Mouse (Mus musculus): ENCODE measurements around the gene Fam186a.
"Not testable (repeated sequence)": the region's sequence is repeated elsewhere in the genome, so short reads cannot be mapped to it uniquely, and the experiment has no call there.

The Fam186a gene

DNA sequence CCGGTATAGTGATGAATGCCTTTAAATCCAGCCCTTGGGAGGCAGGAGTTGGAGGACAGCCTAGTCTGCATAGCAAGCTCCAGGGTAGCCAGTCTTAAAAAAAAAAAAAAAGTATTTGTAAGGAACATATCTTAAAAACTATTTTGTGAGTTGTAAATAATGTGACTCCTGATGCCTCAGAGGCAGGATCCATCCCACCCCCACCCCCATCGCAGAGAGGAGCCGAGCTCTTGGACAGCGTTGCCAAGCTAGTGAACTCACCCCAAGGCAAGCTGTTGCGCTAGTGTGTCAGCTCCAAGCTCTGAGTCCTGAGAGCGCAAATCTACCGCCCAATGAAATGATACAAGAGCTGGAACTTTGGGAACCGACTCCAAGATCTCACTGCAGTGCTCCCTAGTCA is 35.6 kb downstream of the Fam186a start:
- DNase-seq, result no peak

DNA sequence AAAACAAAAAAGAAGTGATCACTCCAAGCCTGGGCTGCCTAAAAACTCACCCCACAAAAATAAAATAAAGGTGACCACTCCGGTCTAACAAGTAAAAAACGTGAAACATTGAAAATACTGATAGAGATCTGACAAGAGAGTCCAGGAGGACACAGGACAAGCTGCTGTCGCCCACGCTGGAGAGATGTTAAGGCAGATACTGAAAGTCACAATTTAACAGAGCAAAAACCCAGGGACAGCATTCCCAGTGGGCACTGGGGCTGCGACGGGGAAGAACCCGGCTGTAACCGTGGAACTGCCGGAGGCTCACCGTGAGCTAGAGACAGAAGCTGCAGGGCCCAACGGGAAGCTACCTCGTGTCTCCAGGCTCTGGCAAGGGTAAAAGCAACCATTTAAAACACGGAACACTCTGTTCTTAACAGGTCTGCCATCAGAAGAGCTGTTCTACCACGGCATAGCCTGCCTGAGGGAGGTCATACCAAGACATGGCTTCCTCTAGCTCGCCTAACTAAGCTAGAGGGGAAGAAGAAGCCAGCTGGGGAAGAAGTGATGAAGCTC is 47.2 kb downstream of the Fam186a start:
- no peak for DNase-seq

DNA sequence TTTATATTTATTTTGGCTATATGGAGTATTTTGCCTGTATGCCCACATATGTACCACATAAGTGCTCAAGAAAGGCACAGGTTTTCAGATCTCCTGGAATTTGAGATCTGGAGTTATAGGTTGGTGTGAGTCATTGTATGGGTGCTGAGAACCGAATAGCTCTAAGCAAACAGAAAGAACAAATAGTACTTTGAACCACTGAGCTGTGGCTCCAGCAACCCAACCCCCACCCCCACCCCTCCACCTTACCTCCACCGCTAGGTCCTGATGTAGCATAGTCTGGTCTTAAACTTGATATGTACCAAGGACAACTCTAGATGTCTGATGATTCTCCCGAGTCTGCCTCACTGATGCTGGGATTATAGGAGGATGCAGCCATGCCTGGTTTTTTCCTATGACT is 49.6 kb downstream of the Fam186a start:
- DNase-seq, result no peak

DNA sequence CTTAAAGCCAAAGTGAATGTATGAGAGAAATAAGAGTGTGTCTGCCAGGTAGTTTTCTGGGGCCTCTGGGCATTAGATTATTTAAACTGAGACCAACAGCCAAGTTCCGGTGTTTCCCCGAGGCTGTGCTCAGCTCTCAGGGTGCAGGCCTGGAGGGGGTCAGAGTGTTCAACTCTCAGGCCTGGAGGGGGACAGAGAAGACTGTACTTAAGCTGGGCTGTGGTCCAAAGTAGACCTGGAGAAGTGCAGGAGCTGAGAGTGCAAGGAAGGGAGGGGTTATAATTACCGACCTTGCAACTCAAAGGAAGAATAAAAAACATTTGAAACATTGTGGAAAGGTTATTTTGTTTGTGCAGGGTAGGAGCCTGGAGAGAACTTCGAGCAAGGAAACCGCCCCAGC is 52.2 kb downstream of the Fam186a start:
- DNase-seq, result no peak

DNA sequence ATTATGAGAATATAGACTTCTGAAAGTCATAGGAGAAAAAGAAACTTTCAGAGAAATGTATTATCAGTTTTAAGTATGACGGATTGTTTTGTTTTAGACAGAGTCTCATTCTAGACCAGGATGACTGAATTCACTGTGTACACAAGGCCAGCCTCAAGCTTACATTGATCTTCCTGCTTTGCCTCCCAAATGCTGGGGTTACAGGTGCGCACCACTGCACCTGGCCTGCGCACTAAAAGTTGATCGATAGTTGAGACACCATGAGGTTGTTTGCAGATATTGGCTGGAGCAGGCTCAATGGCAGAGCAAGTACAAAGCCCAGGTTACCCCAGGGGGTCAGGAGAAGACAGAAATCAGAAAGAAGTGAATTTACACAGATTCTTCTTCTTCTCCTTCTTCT is 55.1 kb downstream of the Fam186a start:
- no peak for DNase-seq

DNA sequence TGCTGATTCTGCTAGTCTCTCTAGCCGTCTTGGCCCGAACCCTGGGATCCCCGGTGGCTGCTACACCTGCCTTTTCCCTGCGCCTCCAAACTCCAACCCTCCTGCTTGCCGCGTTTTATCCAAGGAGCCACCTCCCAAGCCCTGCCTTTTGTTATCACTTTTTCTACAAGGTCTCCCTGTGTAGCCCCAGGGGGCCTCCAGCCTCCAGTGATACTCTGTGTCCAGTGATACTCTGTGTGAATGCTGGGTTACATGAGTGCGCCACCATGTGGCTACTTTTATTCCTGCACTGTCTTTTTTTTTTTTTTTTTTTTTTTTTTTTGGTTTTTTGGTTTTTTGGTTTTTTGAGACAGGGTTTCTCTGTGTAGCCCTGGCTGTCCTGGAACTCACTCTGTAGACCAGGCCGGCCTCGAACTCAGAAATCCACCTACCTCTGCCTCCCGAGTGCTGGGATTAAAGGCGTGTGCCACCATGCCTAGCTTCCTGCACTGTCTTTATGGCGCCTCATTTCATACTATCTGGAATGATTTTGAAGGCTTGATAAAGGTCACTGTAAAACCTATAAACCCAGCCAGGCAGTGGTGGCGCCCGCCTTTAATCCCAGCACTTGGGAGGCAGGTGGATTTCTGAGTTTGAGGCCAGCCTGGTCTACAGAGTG is 57.4 kb downstream of the Fam186a start:
- DNase-seq, result not testable (repeated sequence)

DNA sequence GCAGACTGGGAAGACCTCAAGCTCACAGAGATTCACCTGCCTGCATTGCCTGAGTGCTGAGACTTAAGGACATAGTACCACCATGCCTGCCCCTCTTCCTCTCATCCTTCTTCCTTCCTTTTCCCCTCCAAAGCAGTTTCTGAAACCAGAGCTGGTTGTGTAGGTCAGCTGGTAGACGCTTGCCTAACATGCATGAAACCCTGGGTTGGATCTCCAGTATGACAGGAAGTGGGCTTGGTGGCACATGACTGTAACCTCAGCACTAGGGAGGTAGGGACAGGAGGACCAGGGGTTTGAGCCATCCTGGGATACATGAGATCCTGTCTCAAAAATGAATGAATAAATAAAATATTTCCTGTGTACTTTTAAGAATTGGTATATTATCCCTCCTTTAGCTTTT is 59.3 kb downstream of the Fam186a start:
- DNase-seq, result no peak

DNA sequence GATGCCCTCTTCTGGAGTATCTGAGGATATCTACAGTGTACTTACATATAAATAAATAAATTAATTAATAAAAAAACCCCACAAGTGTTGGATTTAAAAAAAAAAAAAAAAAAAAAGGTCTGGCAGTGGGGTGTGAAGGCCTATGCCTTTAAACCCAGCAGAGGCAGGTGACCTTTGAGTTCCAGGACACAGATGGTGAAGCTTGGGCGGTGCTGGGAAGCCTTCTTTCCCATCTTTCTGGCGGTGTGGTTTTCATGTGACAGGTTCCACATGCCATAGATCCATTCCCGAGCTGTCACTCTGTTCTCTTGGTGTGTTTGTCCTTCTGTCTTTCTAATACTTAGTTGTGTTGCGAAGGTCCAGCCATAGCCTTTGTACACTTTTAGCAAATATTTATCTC is 59.8 kb downstream of the Fam186a start:
- no peak for DNase-seq

DNA sequence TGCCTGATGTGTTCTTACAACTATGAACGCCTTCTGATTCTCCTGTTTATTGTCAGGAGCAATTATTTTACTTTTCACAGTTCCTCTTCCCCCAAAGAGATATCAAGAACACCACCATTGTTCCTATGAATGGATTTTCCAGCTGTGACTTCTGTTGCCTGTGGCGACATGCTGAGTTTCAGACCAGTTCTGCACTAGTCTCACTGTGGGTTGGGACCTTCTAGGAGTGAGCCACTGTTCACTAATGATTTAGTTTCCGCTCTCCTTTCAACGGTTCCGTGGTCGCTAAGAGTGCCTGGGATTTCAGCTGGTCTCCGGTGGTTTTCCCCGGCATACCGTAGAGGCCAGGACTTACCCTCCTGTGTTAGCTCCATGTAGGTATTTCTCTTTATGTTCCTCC is 62.0 kb downstream of the Fam186a start:
- DNase-seq, result no peak

DNA sequence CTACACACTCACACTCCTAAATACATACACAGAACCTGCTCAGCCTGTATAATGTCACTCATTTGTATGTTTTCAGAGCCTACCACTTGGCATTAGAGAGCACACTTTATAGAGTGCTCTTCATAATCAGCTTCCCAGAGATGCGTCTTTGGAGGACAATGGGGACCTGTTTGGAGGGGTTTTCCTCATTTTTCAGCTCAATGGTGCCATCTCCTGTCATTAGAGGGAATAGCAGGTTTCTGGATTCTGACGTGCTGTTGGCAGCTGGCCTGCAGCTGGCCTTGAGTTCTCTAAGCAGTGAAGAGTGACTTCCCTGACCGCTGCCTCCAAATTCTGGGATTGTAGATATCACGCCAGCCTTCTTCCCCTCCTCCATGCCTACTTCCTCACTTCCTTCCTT is 62.5 kb downstream of the Fam186a start:
- DNase-seq, result peak; percentile 89

DNA sequence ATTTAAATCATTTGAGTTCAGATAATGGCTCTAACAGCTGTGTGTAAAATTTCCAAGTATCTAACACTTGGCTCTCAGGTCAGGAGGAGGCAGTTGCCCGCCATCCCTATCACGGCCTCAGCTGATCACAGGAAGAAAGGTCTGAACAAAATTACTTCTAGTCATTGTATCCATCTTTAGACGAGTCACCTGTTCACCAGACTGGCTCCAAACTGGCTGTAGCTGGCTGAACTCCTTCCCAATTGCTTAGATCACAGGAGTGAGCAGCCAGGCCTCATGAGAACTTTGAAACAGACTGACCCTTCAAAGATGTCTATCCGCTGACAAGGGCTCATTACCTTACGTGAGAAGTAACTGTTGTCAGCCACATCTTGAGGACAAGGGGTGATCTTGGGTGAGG is 63.6 kb downstream of the Fam186a start:
- DNase-seq, result peak; percentile 44

DNA sequence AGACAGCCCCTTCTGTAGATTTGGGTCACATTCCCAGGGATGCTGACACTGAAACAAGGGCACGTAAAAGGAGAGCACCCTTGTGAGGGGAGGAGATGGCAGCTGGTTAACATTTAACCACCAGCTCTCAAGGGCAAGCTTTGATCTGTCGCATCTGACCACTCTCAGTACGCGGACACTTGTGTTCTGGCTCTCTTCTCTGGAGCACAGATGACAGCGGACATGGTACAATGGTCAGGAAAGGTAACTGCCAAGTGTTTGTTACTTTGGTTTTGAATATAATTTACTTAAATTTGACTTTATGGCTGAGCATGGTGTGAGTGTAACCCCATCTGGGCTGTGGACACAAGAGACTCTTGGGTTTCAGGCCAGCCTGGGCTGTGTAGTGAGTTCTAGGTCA is 64.1 kb downstream of the Fam186a start:
- peak; percentile 80 for DNase-seq

DNA sequence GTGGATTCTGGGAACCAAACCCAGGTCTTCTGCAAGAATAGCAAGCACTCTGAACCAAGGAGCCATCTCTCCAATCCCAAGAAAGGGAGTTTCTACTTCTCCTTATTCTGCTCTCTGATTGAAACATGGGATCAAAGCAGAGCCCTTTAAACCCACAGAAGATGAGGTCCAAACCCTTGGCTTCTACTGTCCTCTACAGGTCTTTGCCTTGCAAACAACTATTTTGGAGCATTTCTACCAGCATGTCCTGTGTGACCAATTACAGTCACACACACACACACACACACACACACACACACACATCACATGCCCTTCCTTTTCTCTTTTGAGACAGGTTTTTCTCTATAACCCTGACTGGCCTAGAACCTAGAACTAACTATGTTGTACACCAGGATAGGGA is 70.2 kb downstream of the Fam186a start:
- no peak for DNase-seq

DNA sequence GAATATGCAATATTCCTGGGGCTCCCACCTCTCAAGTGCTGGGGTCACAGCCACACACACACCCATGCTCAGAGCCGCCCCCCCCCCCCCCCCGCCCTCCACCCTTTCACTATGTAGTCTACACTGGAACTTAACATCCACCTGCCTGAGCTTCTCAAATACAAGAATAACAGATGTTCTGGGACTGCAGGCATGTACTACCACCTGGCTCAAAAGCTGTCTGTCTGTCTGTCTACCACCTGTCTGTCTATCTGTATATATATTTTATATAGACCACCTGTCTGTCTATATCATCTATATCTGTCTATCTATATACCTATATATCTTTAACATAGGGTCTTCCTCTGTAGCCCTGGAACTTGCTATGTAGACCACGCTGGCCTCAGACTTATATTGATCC is 75.5 kb downstream of the Fam186a start:
- no peak for DNase-seq

DNA sequence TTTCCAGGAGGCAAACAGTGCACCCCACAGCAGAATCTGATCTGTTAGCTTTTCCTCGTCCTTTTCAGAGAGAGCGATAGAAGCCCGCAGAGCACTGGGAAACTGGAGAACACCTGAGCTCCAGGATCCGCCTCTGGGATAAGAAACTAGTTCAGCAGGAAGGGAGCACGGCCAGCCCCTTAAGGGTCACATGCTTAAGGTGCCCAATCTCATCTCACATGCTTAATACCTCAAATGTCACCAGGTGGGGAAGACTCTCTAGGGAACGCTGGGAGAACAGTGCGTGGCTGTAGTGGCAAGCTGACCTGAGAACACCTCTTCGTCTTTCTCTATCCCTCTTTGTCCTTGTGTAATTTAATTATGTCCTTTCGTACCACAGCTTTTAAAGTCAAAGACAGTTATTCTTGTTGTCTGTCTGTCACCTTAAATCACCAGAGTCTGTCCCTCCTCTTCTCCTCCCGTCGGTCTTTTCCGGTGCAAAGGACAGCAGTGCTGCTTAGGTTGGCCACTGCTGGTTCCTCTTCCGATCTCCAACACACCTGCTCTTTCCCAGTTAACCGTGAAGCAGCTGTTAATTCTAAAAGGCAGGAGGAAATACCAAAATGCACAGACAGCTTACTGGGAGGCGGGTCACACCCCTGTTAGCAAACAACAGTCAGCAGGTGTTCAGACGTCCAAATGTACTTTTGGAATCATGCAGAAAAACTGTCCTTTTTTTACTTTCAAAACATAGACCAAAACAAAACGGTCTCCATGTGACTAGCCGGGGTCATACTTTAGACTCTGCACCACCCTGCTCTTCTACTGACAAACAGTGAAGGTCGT is 76.2 kb downstream of the Fam186a start:
- DNase-seq, result peak; percentile 91

DNA sequence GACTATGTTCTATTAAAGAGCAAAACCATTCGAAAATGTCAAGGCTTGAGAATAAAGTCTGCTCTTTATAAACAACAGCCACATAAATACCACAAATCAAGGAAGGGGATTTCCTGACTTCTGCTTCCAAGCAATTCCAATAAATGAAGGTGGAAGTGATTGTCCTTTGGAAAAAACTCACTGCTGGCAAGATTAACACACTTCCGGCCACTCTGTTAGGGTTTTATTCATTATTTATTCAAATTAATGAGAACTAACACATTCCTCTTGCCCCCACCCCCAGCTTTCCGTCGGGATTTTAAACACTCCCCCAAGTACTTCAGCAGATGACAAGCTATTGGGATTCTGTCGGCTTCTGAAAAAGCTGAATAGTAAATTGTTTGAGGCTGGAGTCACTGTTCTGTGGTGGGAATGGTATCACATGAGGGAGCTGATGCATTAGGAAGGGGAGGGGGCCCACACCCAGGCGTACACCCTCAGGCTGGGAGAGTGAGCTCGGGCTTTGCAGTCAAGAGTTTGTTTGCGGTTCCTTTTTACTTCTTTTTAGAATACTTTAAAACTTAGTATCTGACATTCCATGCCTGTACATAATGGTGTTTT is 77.5 kb downstream of the Fam186a start:
- DNase-seq, result peak; percentile 46

DNA sequence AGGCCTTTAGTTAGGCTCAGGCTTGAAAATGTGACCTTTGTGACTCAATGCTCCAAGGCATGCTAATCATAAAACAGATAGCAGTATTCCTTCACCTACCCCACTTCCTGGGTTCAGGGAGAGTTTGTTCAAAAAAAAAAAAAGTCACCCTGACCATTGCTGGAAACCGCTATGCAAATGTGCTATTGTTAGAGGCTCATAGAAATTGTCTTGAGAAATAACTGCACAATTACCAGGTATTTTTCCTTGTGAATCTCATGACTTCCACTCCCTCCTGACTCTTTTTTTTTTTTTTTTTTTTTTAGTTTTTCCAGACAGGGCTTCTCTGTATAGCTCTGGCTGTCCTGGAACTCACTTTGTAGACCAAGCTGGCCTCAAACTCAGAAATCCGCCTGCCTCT is 79.7 kb downstream of the Fam186a start:
- DNase-seq, result not testable (repeated sequence)

DNA sequence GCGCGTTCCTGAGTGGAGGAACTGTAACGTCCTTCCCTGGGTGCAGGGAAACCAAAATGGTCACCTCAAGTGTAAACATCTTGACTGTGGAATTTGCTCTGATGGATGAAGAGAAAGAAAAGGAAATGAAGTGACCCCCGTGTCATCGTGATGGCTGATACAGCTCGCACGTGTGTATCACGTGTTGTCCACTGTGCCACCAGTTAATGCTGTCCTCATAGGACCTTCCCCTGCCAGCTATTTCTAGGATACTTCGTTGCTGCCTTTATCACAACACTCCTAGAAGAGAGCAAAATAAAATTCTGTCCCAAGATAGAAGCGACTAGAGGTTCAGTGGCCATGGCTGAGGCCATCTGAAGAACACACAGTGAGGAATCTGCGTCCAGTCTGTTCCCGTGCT is 82.8 kb downstream of the Fam186a start:
- no peak for DNase-seq

DNA sequence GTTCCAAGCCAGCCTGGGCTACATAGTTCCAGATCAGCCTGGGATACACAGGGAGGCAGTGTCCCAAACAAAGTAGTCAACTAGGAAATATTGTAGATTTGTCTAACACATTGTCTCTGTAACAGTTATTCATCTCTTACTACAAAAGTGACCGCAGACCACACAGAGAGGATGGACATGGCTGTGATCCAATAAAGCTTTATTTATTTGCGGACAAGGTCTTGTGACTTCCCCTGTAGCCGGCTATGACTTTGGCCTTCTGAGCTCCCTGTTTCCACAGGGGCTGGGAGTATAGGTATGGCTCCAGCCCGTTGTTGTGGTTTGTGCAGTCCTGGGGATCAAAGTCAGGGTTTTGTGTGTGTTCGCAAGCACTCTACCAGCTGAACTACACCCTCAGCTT is 88.3 kb downstream of the Fam186a start:
- peak; percentile 60 for DNase-seq

DNA sequence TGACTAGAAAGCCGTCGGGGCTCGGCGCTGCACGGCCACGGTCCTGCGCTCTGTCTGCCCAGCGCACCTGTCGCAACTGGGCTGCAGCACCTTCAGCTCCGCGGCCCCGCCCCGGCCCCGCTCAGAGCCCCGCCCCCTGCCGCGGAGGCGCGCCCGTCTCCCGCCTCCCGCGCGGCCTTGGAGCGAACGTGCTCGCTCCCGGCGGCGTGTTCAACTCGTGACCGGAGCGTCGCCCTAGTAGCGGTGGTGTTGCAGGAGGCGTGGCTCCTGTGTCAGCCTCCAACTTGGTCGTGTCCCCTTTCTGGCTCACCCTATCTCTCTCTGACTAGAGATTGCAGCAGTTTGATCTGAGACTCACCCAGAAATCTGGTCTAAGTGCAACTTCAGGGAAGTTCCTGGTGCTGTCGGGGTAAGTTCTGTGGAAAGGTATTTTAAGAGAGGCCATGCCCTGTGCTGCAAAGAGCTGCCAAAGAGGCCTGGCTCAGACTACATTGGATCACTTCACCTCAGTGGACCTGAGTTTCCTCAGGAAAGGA is 91.5 kb downstream of the Fam186a start, which contains the start of gene Lima1:
Gene Lima1, minus strand, starts transcription at position 123 of the 536 bp plus-strand sequence.
- peak; percentile 92 for DNase-seq

DNA sequence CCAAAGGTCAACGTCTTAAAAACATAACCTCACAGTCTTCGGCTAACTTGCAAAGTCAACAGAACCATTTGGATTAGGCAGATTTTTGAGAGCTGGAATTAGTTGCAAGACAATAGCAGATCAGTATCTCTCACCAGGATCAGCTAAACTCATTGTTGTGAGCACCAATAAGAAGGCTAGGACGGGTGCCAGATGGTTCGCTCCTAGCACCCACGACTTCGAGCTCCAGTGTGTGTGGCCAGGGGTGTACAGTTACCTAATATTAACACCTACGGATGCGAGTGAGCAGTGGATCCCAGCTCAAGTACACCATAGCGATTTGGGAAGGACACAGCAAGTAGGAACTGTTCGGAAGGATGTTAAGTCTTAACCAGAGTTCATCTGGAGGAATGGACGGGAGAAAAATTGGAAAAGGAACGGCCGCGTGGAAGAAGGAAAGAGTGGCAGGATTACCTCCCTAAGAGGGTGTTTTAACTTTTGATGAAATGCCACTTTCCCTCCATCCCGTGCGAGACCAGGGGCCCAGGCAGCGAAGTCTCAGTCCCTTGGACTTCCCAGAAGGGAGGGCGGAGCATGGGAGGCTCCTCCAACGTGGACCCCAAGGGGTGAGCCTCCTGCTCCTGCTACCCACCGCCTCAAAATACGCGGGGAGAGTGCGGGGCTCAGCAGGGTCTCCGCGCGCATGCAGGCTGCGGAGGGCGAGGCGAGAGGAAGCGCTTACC is 92.1 kb downstream of the Fam186a start:
- DNase-seq, result peak; percentile 66

DNA sequence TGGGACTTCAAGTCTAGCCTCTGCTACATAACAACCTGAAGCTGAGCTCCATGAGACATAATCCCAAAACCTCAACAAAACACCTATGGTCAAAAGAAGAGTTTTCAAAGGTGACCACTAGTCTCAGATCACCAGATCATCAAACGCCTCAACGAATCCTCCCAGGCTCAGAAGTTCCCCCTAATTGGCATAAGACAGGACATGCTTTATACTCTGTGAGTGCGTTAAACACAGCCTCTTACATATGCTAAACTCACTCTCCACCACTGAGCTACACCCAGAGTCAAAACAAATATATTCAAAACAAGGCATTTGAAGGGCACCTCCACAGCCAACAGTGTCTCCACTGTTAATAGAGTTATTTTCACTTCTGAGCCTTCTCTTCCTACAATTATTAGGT is 94.3 kb downstream of the Fam186a start:
- DNase-seq, result no peak
